Mouse (Mus musculus): ENCODE measurements around the gene Arf6. TPM values are rescaled to one million over a fixed set of nuclear protein-coding genes. Genes with fewer than 3 reads are reported as not detected.

Arf6 gene
- polyA plus RNA-seq, 1 experiment from 2014 or later, result 86.3 TPM

- Histone ChIP-seq H3K36me3 (ENCODE audit: insufficient read depth, low read length) (no peaks in the 10 kb centered on the region), H3K4me1 (ENCODE audit: insufficient read depth, low read depth, low read length) (no peaks in the 10 kb centered on the region), H3K27ac (ENCODE audit: low read length) (no peak overlapping the region), H3K4me3 (ENCODE audit: low read depth, low read length) (no peak overlapping the region), H3K9me3 (ENCODE audit: low read length) (no peaks in the 10 kb centered on the region), H3K27me3 (replicated peaks; ENCODE audit: insufficient read depth, low read length) (no peaks in the 10 kb centered on the region), H3K9ac (replicated peaks; ENCODE audit: low read depth) (no peak overlapping the region), H3K4me2 (replicated peaks; ENCODE audit: low read depth, low read length) (no peak overlapping the region)
- TF ChIP-seq CTCF (IDR thresholded peaks at IDR 0.05), result no peak
- DNase-seq (ENCODE audit: low spot score) (no peak), ATAC-seq (no peak)
- 56% methylated on average over 7 of the region's 7 CpGs for WGBS
Observed at GRCm38 (mm10) chr12:69389273-69389938, 17.5 kb downstream of the Arf6 start.

GRCm38 (mm10) chr12:69390000-69390698 lies 18.2 kb downstream of the Arf6 start:
- Histone ChIP-seq H3K9me3 (ENCODE audit: low read length) (no peaks in the 10 kb centered on the region), H3K4me3 (ENCODE audit: low read depth, low read length) (no peak overlapping the region), H3K27ac (ENCODE audit: low read length) (no peak overlapping the region), H3K4me2 (replicated peaks; ENCODE audit: low read depth, low read length) (no peak overlapping the region), H3K27me3 (replicated peaks; ENCODE audit: insufficient read depth, low read length) (no peaks in the 10 kb centered on the region), H3K36me3 (ENCODE audit: insufficient read depth, low read length) (no peaks in the 10 kb centered on the region), H3K9ac (replicated peaks; ENCODE audit: low read depth) (no peak overlapping the region), H3K4me1 (ENCODE audit: insufficient read depth, low read depth, low read length) (no peaks in the 10 kb centered on the region)
- no peak for DNase-seq (ENCODE audit: low spot score)
- WGBS, result 54% methylated on average over 7 of the region's 7 CpGs
- ATAC-seq, result peak; percentile 6; the same call in 1 of the 2 replicates
- TF ChIP-seq CTCF (IDR thresholded peaks at IDR 0.05) (no peak), EP300 (IDR thresholded peaks at IDR 0.05) (no peak)

- H3K27ac ChIP-seq (ENCODE audit: low read length), result no peak overlapping the region
- no peaks in the 10 kb centered on the region for H3K36me3 ChIP-seq (ENCODE audit: insufficient read depth, low read length)
- H3K9ac ChIP-seq (replicated peaks; ENCODE audit: low read depth), result no peak overlapping the region
- no peaks in the 10 kb centered on the region for H3K4me1 ChIP-seq (ENCODE audit: insufficient read depth, low read depth, low read length)
- DNase-seq (ENCODE audit: low spot score) (no peak), ATAC-seq (no peak)
- TF ChIP-seq CTCF (IDR thresholded peaks at IDR 0.05) (no peak), EP300 (IDR thresholded peaks at IDR 0.05) (no peak)
- no peak overlapping the region for H3K4me2 ChIP-seq (replicated peaks; ENCODE audit: low read depth, low read length)
- H3K9me3 ChIP-seq (ENCODE audit: low read length), result no peaks in the 10 kb centered on the region
- H3K4me3 ChIP-seq (ENCODE audit: low read depth, low read length), result no peak overlapping the region
- H3K27me3 ChIP-seq (replicated peaks; ENCODE audit: insufficient read depth, low read length), result no peaks in the 10 kb centered on the region
- WGBS, result 73% methylated on average over 10 of the region's 10 CpGs
Observed at GRCm38 (mm10) chr12:69393076-69393475, 21.1 kb downstream of the Arf6 start.

- DNase-seq (ENCODE audit: low spot score) (no peak), ATAC-seq (no peak)
- Histone ChIP-seq H3K4me1 (ENCODE audit: insufficient read depth, low read depth, low read length) (no peaks in the 10 kb centered on the region), H3K36me3 (ENCODE audit: insufficient read depth, low read length) (no peaks in the 10 kb centered on the region), H3K27me3 (replicated peaks; ENCODE audit: insufficient read depth, low read length) (no peaks in the 10 kb centered on the region), H3K9me3 (ENCODE audit: low read length) (no peaks in the 10 kb centered on the region), H3K9ac (replicated peaks; ENCODE audit: low read depth) (no peak overlapping the region), H3K27ac (ENCODE audit: low read length) (no peak overlapping the region), H3K4me3 (ENCODE audit: low read depth, low read length) (no peak overlapping the region), H3K4me2 (replicated peaks; ENCODE audit: low read depth, low read length) (no peak overlapping the region)
- 79% methylated on average over 6 of the region's 6 CpGs for WGBS
- no peak for TF ChIP-seq CTCF (IDR thresholded peaks at IDR 0.05)
- no peak for TF ChIP-seq EP300 (IDR thresholded peaks at IDR 0.05)
Observed at GRCm38 (mm10) chr12:69394456-69394855, 22.5 kb downstream of the Arf6 start.

GRCm38 (mm10) chr12:69400367-69400766 lies 28.4 kb downstream of the Arf6 start:
- no peak overlapping the region for H3K4me2 ChIP-seq (replicated peaks; ENCODE audit: low read depth, low read length)
- TF ChIP-seq CTCF (IDR thresholded peaks at IDR 0.05) (no peak), EP300 (IDR thresholded peaks at IDR 0.05) (no peak)
- no peak overlapping the region for H3K27ac ChIP-seq (ENCODE audit: low read length)
- ATAC-seq (no peak), DNase-seq (ENCODE audit: low spot score) (no peak)
- no peaks in the 10 kb centered on the region for H3K9me3 ChIP-seq (ENCODE audit: low read length)
- no peaks in the 10 kb centered on the region for H3K4me1 ChIP-seq (ENCODE audit: insufficient read depth, low read depth, low read length)
- no peak overlapping the region for H3K9ac ChIP-seq (replicated peaks; ENCODE audit: low read depth)
- no peaks in the 10 kb centered on the region for H3K27me3 ChIP-seq (replicated peaks; ENCODE audit: insufficient read depth, low read length)
- no peaks in the 10 kb centered on the region for H3K36me3 ChIP-seq (ENCODE audit: insufficient read depth, low read length)
- WGBS, result 80% methylated on average over 4 of the region's 4 CpGs
- no peak overlapping the region for H3K4me3 ChIP-seq (ENCODE audit: low read depth, low read length)

- H3K27me3 ChIP-seq (replicated peaks; ENCODE audit: insufficient read depth, low read length), result no peaks in the 10 kb centered on the region
- H3K4me2 ChIP-seq (replicated peaks; ENCODE audit: low read depth, low read length), result no peak overlapping the region
- H3K4me3 ChIP-seq (ENCODE audit: low read depth, low read length), result no peak overlapping the region
- peak; percentile 32 for DNase-seq (ENCODE audit: low spot score)
- 11% methylated on average over 2 of the region's 2 CpGs for WGBS
- no peak overlapping the region for H3K9ac ChIP-seq (replicated peaks; ENCODE audit: low read depth)
- TF ChIP-seq CTCF (IDR thresholded peaks at IDR 0.05) (peak; percentile 37; the same call in 1 of the 2 replicates), EP300 (IDR thresholded peaks at IDR 0.05) (no peak)
- H3K4me1 ChIP-seq (ENCODE audit: insufficient read depth, low read depth, low read length), result no peaks in the 10 kb centered on the region
- no peaks in the 10 kb centered on the region for H3K36me3 ChIP-seq (ENCODE audit: insufficient read depth, low read length)
- no peak; the same call in 1 of the 2 replicates for ATAC-seq
- no peak overlapping the region for H3K27ac ChIP-seq (ENCODE audit: low read length)
- no peaks in the 10 kb centered on the region for H3K9me3 ChIP-seq (ENCODE audit: low read length)
Observed at GRCm38 (mm10) chr12:69400871-69401286, 28.9 kb downstream of the Arf6 start.
